Mouse (Mus musculus) cerebellum, postnatal 4 days (tissue): Measurements from ENCODE around the gene Tspo.

ENCODE experiments used
- DNase-seq, 2 experiments: peaks; one replicate each; pipeline ENCODE4 v3.0.0; 2022; ENCODE audit warnings: low spot score in 2 of 2, mixed read lengths in 1 of 2

Tspo gene

GRCm38 (mm10) chr15:83563327-83563856 lies at the start of gene Tspo, which contains the start of gene Mcat:
TSS of gene Tspo (plus strand) at chr15:83563592.
TSS of gene Mcat (minus strand) at chr15:83563787.
- no peak for DNase-seq

GRCm38 (mm10) chr15:83515018-83515417 lies 48.4 kb upstream of the Tspo start:
- DNase-seq = no peak

- peak in 1 of 2 experiments; percentile 64 for DNase-seq
Observed at GRCm38 (mm10) chr15:83518215-83519048, 45.0 kb upstream of the Tspo start.

- no peak for DNase-seq
Observed at GRCm38 (mm10) chr15:83520861-83521382, 42.5 kb upstream of the Tspo start.

- no peak for DNase-seq
Observed at GRCm38 (mm10) chr15:83523196-83523595, 40.2 kb upstream of the Tspo start.

GRCm38 (mm10) chr15:83523638-83524332 lies 39.6 kb upstream of the Tspo start:
- DNase-seq = no peak

GRCm38 (mm10) chr15:83524333-83524729 lies 39.1 kb upstream of the Tspo start:
- no peak for DNase-seq

- DNase-seq = peak in 1 of 2 experiments; percentile 13
Observed at GRCm38 (mm10) chr15:83526424-83527091, 36.8 kb upstream of the Tspo start, which contains the start of gene Bik. TSS of gene Bik (plus strand) at chr15:83526862.

- DNase-seq = no peak
Observed at GRCm38 (mm10) chr15:83527092-83527437, 36.3 kb upstream of the Tspo start.

- DNase-seq = no peak
Observed at GRCm38 (mm10) chr15:83527747-83528146, 35.6 kb upstream of the Tspo start.

- no peak for DNase-seq
Observed at GRCm38 (mm10) chr15:83528892-83529291, 34.5 kb upstream of the Tspo start.

- no peak for DNase-seq
Observed at GRCm38 (mm10) chr15:83529765-83530164, 33.6 kb upstream of the Tspo start.

- no peak for DNase-seq
Observed at GRCm38 (mm10) chr15:83530233-83530632, 33.2 kb upstream of the Tspo start.

GRCm38 (mm10) chr15:83530688-83531087 lies 32.7 kb upstream of the Tspo start:
- no peak for DNase-seq

GRCm38 (mm10) chr15:83531961-83532469 lies 31.4 kb upstream of the Tspo start:
- no peak for DNase-seq

GRCm38 (mm10) chr15:83532606-83533005 lies 30.8 kb upstream of the Tspo start:
- no peak for DNase-seq

GRCm38 (mm10) chr15:83534960-83535889 lies 28.2 kb upstream of the Tspo start:
- no peak for DNase-seq

GRCm38 (mm10) chr15:83535890-83536231 lies 27.5 kb upstream of the Tspo start:
- no peak for DNase-seq

GRCm38 (mm10) chr15:83538855-83539254 lies 24.5 kb upstream of the Tspo start:
- no peak for DNase-seq

GRCm38 (mm10) chr15:83539905-83540304 lies 23.5 kb upstream of the Tspo start:
- DNase-seq = no peak
